Comparison of ENCODE assay signal across 18 mouse cellular contexts in genomic region chr1:60416724-60417123, GRCm38 (mm10). TPM values are rescaled to one million over a fixed set of nuclear protein-coding genes. Genes with fewer than 3 reads are reported as not detected.
DNase-seq lines count a peak whose midpoint lies in the region; ATAC-seq and TF ChIP-seq lines count a peak whose summit lies in the region.
"Had no signal": no experiment of that assay in that cellular context is flagged by ENCODE, and none has a peak within 500 bp of the region (broad histone marks: within the 10 kb centered on the region; RNA-seq: fewer than 3 reads in every experiment).

No protein-coding gene starts in this region.

- TF ChIP-seq CTCF in kidney, adult 2 months (conservative IDR thresholded peaks at IDR 0.05; ENCODE audit: insufficient read depth, insufficient read length, low read depth, low read length) = no peak

- H3K9ac ChIP-seq in kidney, embryonic 15.5 days = no peak overlapping the region
- H3K9ac ChIP-seq in neural tube, embryonic 15.5 days (replicated peaks) = no peak overlapping the region
- H3K9ac ChIP-seq in limb, embryonic 15.5 days = no peak overlapping the region
- H3K9ac ChIP-seq: forebrain, embryonic 15.5 days; heart, embryonic 12.5 days; lung, embryonic 15.5 days had no signal

- no peaks in the 10 kb centered on the region for H3K36me3 ChIP-seq in kidney, adult 2 months (ENCODE audit: control insufficient read depth, insufficient read depth, low read length)
- peaks cover 6% of the 10 kb centered on the region; the same call in 1 of the 2 replicates for H3K36me3 ChIP-seq in kidney, embryonic 15.5 days
- no peaks in the 10 kb centered on the region for H3K36me3 ChIP-seq in neural tube, embryonic 15.5 days
- no peaks in the 10 kb centered on the region for H3K36me3 ChIP-seq in limb, embryonic 15.5 days
- H3K36me3 ChIP-seq: forebrain, embryonic 15.5 days; heart, embryonic 12.5 days had no signal

- H3K4me1 ChIP-seq in kidney, adult 2 months (ENCODE audit: control insufficient read depth, insufficient read depth, low read length) = no peaks in the 10 kb centered on the region; the same call in 1 of the 2 replicates
- H3K4me1 ChIP-seq in kidney, embryonic 15.5 days = peaks cover 7% of the 10 kb centered on the region
- H3K4me1 ChIP-seq in neural tube, embryonic 15.5 days = peaks cover 10% of the 10 kb centered on the region
- 0 out of 2 replicates have a peak, but pooled peaks cover 3% of the 10 kb centered on the region for H3K4me1 ChIP-seq in limb, embryonic 15.5 days

- no peak overlapping the region for H3K4me2 ChIP-seq in kidney, embryonic 15.5 days
- H3K4me2 ChIP-seq in neural tube, embryonic 15.5 days = no peak overlapping the region
- no peak overlapping the region for H3K4me2 ChIP-seq in limb, embryonic 15.5 days
- H3K4me2 ChIP-seq: forebrain, embryonic 15.5 days; heart, embryonic 12.5 days; lung, embryonic 15.5 days had no signal

- WGBS in kidney, adult 2 months = 37% methylated on average over 3 of the region's 3 CpGs
- WGBS in kidney, embryonic 15.5 days = 58% methylated on average over 3 of the region's 3 CpGs
- 69% methylated on average over 3 of the region's 3 CpGs for WGBS in neural tube, embryonic 15.5 days
- WGBS in limb, embryonic 15.5 days = 51% methylated on average over 3 of the region's 3 CpGs

- H3K27ac ChIP-seq in kidney, adult 2 months (ENCODE audit: insufficient read depth, low read depth, low read length) = no peak overlapping the region
- H3K27ac ChIP-seq in kidney, embryonic 15.5 days = no peak overlapping the region
- 0 out of 2 replicates have a peak overlapping the region, but pooled peaks have one; percentile 18 for H3K27ac ChIP-seq in neural tube, embryonic 15.5 days (replicated peaks)
- peak overlapping the region; percentile 44; the same call in 1 of the 2 replicates for H3K27ac ChIP-seq in limb, embryonic 15.5 days
- H3K27ac ChIP-seq: forebrain, embryonic 15.5 days; lung, embryonic 15.5 days had no signal

- no peak for TF ChIP-seq POLR2A in kidney, adult 2 months (IDR thresholded peaks at IDR 0.05; ENCODE audit: low read depth, low read length)

- H3K27me3 ChIP-seq in kidney, adult 2 months (replicated peaks; ENCODE audit: control insufficient read depth, insufficient read depth, low read length) = no peaks in the 10 kb centered on the region
- H3K27me3 ChIP-seq in kidney, embryonic 15.5 days = no peaks in the 10 kb centered on the region
- H3K27me3 ChIP-seq in neural tube, embryonic 15.5 days (replicated peaks) = no peaks in the 10 kb centered on the region
- no peaks in the 10 kb centered on the region for H3K27me3 ChIP-seq in limb, embryonic 15.5 days
- H3K27me3 ChIP-seq: CH12.LX; forebrain, embryonic 15.5 days; heart, embryonic 12.5 days; lung, embryonic 15.5 days had no signal

- H3K9me3 ChIP-seq in kidney, embryonic 15.5 days (replicated peaks) = no peaks in the 10 kb centered on the region
- H3K9me3 ChIP-seq in neural tube, embryonic 15.5 days (replicated peaks) = no peaks in the 10 kb centered on the region
- H3K9me3 ChIP-seq in limb, embryonic 15.5 days = no peaks in the 10 kb centered on the region
- H3K9me3 ChIP-seq: forebrain, embryonic 15.5 days; heart, embryonic 12.5 days; lung, embryonic 15.5 days had no signal

- no peak for ATAC-seq in kidney, embryonic 15.5 days (replicated peaks; ENCODE audit: low FRiP score)
- no peak for ATAC-seq in neural tube, embryonic 15.5 days (ENCODE audit: low FRiP score)
- ATAC-seq in activated CD4-positive, CD25-positive, alpha-beta regulatory T cell, adult 4 months = peak; percentile 78
- no peak for ATAC-seq in limb, embryonic 15.5 days (ENCODE audit: insufficient number of reproducible peaks, low FRiP score, low TSS enrichment, low read depth)
- ATAC-seq: forebrain, embryonic 15.5 days; intestine, embryonic 16.5 days had no signal

- DNase-seq in kidney, adult 2 months = peak; percentile 23
- DNase-seq in neural tube, embryonic 10.5 days (ENCODE audit: extremely low spot score, low spot score) = no peak
- DNase-seq in cerebellum, adult 9-11 months = no peak
- DNase-seq in yolk sac, embryonic 10.5 days (ENCODE audit: low spot score) = no peak
- DNase-seq: cerebellum, postnatal 25 days; gastrocnemius, postnatal 14 days; heart, postnatal 4 days; layer of hippocampus, postnatal 36 days; liver had no signal

- H3K4me3 ChIP-seq in kidney, adult 2 months (ENCODE audit: insufficient read depth, low read depth, low read length) = no peak overlapping the region
- no peak overlapping the region for H3K4me3 ChIP-seq in kidney, embryonic 15.5 days (replicated peaks)
- no peak overlapping the region for H3K4me3 ChIP-seq in neural tube, embryonic 15.5 days (replicated peaks)
- H3K4me3 ChIP-seq in limb, embryonic 15.5 days = no peak overlapping the region
- H3K4me3 ChIP-seq: forebrain, embryonic 15.5 days; heart, embryonic 12.5 days; lung, embryonic 15.5 days had no signal

RNA-seq across cellular contexts. Expression of gene Abi2, which starts 7.3 kb away (rescaled TPM):
- 6.9 TPM in 2 replicates for polyA plus RNA-seq in kidney, adult 2 months (2012; rRNA removed)
- 37.5 and 39.6 TPM in 2 replicates for polyA plus RNA-seq in kidney, embryonic 15.5 days (2015; fragmentation: Nextera tagmentation; extraction: Ambion mirVana)
- polyA plus RNA-seq in neural tube, embryonic 15.5 days (2015; fragmentation: Nextera tagmentation; extraction: Ambion mirVana) = 67.3 and 73.0 TPM in 2 replicates
- polyA plus RNA-seq in activated CD4-positive, CD25-positive, alpha-beta regulatory T cell, adult 4 months (2017; shearing (Covaris generic)) = 10 to 100 TPM; 13.5 to 14.4 TPM
- 16.9 and 19.1 TPM in 2 replicates for polyA plus RNA-seq in limb, embryonic 15.5 days (2015; fragmentation: Nextera tagmentation; extraction: Ambion mirVana)

Comparison
In these comparisons a context has a peak if more than half of its experiments do, and no peak if none do; other contexts are left out.
1. H3K27ac ChIP-seq: peak in neural tube, embryonic 15.5 days (single experiment) and limb, embryonic 15.5 days (single experiment); none in kidney, adult 2 months (single experiment) and kidney, embryonic 15.5 days (single experiment).